Mouse (Mus musculus) telencephalon, adult 2 months (tissue): ENCODE measurements around the gene Fermt1.

Source experiments
- DNase-seq: peaks from one replicate; pipeline ENCODE4 v3.0.0-alpha.2; 2011; ENCODE audit warnings: low read depth, low spot score

The Fermt1 gene

DNA sequence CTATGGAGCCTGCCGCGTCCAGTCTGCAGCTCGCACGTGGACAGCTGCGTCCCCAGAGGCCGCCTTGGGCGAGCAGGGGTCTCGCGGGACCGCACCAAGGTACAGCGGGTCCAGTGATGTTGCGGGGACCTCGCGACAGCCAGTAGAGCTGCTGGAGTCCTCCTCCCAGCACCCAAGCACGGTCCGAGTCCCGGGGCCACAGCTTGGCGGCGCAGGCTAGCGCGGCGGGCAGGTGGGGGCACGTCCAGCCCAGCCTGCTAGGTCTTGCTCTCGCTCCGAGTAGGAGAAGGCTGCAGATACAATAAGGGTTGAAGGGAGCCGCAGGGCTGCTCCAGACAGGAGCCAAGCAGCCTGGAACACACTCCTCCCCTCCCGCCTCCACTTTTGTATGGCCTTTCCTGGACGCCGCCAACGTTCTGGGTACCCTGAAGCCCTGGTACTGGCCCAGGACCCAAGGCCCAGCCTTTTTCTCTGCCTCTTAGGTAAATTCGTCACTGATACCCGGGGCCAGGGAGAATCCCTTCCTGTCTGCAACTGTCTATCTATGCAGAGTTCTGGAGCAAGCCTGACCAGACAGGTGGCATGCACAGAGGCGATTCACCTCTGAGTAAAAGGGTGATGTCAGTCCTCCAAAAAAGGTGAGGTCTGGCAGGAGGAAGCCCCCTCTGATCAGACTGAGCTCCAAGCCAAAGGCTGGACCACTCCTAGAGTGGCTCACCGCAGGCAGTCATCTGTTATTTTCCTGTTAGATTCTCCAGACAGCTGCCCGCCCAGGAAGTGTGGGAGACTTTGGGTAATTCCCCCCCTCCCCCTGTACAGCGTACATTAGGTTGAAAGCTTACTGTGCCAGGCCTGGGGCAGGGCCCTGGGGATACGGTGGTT is at the start of gene Fermt1:
TSS of gene Fermt1 (minus strand) at position 581 of the 882 bp plus-strand sequence.
- DNase-seq = no peak

DNA sequence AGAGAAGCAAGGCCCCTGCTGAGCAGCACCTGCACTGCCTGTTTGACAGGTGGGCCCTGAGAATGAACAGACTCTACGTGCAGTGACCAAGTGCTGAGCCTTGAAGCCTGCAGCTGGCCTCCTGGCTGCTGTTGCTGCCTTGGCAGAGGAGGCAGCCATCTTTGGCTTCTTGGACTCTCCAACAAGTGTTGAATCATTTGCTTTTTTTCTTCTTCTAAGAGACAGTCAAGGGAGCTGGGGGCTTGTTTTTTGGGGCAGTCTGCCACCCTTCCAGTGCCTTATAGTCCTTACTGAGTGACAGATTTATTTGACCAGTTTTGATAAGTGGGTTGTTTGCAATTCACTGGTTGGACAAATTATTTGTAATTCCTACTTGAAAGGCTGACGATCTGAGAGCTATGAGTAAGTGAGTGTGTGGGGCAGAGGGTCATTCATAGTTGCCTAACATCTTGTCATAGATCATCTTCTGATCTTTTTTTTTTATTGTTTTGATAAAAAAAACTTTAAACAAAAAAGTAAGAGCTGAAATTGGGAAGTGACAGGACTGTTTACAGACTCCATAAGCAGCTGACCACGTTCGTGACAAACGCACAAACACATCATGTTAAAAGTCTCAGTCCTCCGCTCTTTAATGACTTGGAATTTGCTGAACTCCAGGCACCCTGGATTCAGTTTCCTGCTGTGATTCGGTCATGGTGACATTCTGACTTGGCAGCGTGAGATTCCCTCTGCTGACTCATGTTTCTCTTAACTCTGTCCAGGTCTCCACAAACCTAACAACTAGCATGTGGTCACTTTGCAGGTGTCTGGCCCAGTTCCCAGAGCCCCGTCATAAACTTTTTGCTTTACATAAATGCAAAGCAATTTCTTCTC is 47.2 kb upstream of the Fermt1 start:
- DNase-seq = no peak

DNA sequence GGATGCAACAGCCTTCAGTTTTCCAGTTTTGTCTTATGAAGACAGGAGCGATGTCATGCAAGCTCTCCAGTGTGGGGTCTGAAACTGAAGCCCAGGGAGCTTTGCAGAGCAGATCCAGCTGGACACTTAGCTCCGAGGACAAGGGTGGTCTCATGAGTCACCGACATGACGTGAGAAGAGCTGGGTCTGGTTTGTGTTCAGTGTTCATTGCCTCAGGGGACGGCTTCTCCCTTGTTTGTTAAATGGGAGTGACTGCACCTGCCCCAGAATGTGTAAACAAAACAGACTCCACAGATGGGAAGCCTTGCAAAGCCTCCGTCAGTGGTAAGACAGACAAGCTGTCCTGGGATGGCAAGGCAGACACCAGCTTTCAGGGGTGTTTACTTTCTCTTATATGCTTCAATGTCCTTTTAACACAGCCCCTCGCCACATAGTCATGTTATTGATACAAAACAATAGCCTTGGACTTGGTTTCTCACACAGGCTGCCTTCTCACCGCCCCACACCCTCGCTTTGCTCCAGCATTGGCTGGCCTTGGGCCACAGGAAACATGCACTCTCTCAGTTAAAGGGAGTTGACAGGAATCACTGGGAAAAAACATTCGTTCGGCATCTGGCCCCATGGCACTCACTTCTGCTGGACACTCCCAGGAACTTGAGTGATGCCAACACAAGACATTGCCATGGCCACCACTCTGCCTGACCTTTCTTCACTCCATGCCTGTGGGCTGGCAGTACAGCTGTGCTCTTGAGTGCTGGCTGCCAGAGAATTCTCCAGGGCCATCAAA is 44.3 kb upstream of the Fermt1 start:
- no peak for DNase-seq

DNA sequence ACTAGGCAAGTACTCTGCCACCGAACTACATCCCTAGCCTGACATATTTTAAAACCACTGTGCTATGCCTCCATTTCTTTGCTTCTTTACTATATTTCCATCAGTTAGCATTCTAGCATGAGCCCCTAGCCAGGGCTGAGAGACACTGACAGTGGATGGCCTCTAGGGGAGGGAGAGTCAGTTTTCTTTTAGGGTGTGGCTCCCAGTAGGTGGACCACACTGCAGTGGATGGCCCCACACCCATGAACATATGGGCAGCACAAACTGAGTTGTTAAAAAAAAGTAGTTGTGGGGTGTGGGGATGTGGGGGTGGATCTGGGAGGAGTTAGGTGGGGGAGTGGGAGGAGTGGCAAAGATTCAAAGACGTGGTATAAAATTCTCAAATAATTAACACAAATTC is 27.6 kb upstream of the Fermt1 start:
- DNase-seq = no peak

DNA sequence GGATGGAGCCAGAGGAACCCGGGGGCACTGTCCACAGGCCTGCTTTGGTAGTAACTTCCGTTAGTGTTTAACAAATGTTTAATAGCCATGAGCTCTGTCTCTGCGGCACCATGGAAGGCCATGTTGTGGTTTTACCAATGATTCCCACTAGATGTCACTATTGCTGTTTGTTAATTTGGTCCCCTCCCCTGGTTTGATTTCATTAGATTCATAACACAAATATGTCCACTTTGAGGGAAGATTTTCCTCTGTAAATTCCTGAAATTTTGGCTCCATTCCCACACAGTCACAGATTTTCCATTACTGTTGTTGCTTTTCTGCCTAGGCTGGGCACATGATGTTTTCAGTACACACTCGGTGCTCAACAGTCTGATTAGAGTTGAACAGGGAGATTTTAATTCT is 25.1 kb upstream of the Fermt1 start:
- peak; percentile 31 for DNase-seq

DNA sequence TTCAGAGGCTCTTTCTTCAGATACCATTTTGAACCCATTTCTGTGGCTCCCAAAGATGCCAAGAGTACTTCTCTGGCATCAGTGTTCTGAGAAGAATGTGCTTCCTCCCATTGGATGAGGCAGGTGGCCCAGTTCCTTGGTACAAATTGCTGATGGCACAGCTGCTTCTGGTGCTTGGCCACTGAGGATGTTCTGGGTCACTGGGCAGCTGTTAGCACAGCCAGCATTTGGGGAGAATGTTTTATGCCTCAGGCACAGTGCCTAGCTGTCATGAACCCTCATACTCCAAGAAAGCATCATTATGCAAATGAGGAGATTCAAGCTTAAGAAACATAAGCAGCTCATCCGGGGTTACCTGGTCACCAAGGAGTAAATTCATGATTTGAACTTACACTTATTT is 12.1 kb upstream of the Fermt1 start:
- DNase-seq = no peak

DNA sequence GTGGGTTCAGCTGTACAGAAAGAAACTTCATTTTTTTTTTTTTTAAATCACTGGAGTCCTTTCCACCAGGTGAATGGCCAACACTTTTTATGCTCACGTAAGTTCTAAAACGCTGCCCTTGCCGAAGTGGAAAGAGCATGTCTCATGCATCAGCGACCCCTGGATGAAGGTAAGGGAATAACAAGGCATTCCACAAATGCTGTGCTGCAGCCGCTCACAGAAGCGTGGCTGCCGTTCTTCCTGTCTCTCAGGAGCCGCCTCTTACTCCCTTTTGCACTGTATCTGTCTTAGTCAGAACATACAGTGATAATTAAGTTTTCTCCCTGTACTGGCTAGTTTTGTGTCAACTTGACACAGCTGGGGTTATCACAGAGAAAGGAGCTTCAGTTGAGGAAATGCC is 6.5 kb upstream of the Fermt1 start:
- no peak for DNase-seq

DNA sequence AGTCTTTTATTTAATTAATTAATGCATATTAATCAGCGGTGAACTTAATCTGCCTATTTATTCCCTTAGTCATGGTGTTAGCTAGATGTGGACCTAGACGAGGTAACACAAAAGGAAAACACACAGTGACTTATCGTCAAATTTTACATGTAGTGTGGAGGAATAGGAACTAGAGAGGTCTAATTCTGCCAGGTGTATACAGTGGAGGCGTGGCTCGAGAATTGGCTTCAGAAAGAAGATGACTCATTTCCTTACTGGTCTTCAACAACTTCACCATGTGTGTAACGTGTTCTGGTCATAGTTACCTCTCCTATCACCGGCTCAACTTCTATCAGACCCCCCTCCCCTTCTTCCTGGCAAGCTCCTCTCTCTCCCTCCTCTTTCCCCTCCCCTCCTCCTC is 2.5 kb upstream of the Fermt1 start:
- no peak for DNase-seq

DNA sequence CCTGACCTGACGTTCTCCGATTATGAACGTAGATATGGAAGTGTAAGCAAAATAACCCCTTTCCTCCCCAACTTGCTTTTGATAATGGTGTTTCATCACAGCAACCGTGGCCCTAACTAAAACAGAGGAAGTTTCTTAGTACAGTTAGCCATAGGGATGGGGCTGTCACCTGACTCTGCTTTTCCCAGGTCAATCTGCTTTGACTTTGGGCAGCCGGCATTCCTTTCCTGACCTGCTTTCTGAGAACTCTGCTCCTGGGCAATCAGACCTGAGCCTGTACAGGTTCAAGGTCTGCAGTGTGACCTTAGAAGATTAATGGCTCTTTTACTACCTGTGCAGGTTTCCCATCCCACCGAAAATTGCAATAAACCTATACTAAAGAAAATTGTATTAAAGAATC is 1.3 kb upstream of the Fermt1 start:
- no peak for DNase-seq

DNA sequence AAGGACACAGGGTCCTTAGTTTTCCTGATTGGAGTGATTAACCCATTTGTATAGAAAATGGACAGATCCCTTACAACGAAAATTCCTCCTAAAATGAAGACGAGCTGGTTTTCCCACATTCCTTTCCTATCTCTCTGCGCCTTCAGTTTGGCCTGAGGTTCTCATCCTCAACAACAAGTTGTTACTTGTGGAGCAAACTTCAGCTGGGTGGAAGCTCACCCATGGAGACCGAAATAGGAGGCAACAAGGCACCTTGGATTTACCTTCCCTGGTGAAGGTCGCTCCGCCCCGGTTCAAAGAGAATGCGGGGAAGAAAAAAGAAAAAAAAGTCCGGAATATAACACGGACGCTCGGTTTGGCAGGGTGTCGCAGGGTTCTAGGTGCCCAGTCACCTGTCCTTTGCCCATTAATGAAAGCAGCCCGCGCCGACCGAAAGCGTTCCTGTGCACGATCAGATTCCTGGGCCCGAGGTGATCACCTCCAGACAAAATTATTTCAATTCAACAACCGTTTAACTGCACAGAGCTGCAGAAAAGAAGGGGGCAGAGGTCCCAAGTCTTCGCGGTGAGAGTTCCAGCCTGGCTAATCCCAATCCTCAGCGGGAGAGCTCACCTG is 888 bp downstream of the Fermt1 start:
- DNase-seq = no peak

DNA sequence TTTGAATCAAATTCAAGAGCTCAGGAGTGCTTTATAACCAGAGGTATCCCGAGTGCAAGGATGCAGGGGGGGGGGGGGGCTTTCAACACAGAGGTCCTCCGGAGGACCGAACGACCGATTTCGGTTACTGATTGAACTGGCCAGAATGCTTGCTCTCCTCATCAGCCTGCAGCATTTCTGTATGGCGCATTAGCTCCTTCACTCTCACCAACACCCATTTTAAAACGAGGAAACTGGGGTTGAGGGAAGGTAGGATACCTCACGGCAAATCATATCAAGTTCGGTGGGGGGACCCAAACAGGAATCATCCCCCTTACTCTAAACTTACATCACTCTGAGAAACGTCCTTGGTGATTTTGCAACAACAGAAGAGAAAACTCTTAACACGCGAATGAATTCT is 1.7 kb downstream of the Fermt1 start:
- no peak for DNase-seq

DNA sequence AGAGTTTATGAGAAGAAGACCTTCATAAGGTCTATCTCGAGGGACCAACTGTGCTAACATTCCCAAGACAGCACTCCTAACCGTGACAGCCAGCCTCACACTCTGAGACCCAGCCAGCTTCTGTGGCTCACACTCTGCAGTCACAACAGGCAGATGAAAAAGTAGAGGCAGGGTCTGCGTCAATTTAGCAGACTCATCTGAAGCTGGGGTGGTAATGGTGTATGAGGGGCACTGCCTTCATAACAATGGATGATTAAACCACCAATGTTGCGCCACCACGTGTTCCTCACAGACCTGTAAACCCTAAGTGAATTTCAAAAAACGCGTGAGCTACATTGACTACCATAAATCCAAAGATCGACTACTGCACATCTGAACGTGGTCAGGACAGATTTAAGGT is 2.1 kb downstream of the Fermt1 start:
- no peak for DNase-seq

DNA sequence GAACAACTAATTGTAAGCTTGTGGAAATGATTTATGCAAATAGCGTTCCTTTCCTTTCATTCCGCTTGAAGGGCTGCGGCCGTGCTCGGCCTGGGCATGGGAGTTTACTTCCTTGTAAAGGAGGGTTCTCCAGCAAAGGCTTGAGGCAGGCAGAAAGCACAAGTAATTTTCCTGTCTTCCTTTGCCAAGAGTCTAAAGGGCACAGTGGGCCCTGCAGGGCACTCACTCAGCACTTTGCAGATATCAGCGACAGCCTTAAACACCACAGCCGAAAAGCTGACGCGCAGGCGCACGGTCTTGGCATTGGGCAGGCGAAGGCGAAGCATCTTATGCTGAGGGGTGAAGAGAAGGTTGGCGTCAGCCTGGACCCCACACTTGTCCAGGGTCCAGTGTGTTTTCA is 6.7 kb downstream of the Fermt1 start:
- DNase-seq = no peak

DNA sequence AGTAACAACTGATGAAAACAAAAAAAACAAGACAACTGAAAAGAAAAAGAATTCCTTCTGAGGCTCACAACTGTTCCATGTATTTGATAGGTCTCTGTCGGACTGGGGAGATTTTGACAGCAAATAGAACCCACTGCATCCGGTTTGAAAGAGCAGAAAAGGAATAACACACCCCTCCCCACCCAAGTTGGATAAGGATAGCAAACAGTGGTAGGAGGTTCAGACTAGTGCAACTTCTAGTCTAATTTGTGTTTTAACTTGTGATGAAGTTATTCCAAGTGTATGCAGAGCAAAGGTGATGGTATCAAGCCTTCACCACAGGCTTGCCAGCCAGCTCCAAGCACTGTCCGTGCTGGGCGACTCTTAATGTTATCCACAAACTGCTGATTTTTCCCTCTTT is 9.5 kb downstream of the Fermt1 start:
- no peak for DNase-seq

DNA sequence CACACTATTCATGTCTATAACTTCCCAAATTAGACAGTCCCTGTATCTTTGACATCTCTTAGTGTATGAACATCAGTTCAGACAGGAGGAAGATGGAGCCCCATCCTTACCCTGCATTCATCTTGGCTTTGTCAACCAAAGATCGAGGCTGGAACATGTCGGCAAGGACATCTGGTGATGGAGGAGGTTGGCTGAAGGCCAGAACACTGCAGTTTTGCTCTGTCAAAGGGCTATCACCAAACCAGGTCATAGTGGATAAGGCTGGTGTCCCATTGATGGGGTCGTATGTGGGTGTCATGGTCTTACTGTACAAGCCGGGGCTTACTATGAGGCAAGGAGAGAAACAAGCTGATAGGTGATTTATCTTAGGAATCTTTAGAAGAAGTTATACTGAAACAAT is 11.0 kb downstream of the Fermt1 start:
- DNase-seq = no peak

DNA sequence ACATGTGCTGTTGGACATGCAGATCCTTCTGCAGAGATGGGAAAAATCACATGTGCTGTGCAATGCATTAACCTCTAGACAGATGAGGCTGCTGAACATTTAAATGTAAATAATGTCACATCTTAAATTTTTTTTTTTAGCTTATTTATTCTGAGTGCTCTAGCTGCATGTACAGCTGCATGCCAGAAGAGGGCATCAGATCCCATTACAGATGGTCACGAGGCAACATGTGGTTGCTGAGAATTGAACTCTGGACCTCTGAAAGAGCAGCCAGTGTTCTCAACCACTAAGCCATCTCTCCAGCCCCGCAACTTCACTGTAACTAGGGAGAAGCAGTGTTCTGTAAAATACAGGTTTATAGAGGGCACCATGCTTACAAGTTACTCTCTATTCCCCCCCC is 11.6 kb downstream of the Fermt1 start:
- DNase-seq = no peak

DNA sequence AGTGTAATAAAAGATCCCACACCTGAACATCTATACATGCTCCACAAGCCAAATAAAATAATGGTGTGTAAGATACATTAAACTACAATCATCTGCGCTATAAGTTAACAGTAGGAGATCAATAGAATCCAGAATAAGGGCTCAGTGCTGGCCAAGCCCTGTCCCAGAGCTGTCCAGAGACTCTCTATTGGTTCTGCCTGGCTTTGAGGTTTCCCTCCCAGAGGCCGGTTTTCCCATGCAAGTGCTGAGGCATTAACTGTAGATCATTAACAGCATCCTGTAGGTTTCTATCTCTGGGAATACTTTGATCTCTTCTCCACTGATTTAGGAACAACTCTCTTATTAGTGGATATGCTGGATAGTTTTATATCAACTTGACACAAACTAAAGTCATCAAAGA is 16.7 kb downstream of the Fermt1 start:
- DNase-seq = no peak

DNA sequence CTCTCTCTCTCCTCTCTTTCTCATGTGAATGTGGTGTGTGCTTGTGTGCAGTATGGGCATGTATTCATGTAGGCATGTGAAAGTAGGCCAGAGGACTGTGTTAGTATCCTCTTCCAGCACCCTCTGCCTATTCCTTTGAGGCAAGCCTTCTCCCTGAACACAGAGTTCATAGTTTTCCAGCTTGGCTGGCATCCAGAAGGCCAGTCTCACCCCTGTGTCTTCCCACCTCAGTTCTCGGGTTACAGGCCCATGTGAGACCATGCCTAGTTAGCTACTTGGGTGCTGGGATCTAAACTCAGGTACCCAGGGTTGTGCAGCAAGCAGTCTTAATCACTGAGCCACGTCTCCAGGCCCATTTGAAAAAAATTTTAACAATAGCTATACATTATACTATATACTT is 17.8 kb downstream of the Fermt1 start:
- DNase-seq = no peak

DNA sequence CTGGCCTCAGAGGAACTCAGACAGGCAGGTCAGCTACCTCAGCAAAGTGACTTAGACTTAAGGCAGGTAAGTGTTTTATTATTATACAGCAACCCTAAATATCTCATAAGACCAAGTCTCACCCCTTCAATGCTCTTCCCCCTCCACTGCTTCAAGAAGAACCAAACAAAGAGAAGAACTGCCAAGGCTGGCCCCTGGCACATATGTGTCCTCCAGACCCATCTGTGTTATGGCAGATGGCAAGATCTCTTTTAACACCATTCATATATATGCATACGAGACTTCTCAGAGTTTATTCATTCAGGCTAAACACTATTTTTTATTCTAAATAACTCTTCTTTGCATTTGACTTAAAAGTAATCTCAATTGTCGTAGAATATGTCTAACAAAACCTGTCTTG is 18.4 kb downstream of the Fermt1 start:
- no peak for DNase-seq

DNA sequence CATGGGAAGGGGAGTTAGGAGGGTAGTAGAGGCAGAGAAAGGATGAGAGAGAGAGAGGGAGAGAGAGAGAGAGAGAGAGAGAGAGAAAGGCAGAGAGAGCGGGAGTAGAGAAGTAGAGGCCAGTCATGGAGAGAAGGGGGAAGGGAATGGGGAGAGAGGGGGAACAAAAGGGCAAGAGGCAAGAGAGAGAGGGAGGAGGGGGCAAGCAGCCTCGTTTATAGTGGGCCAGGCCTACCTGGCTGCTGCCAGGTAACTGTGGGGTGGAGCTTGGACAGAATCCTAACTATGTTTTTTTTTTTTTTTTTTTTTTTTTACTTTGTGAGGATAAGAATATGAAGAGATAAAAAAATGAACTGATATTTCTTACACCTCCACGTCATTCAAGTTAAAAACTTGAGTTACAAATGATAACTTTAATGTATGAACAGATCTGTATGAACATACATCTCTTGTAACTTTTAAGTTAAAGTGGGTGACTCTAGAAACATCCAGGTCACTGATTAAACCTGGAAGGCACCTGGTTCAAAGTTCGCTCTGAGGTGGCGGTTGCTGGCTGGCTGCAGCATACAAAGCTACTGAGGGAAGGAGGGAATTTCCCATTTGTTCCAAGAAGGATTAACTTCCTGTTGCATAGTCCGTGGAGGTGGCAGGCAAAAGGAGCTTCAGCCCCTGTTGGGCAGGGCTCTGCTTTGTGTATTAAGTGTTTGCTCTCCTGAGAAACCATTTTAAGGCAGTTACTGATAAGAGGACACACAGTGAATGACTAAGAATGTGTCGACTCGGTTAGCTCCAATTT is 22.2 kb downstream of the Fermt1 start:
- DNase-seq = no peak
